Mouse (Mus musculus): Measurements from ENCODE around the gene Abhd2. TPM values are rescaled to one million over a fixed set of nuclear protein-coding genes. Genes with fewer than 3 reads are reported as not detected.

The Abhd2 gene
- polyA plus RNA-seq, 1 experiment from 2014 or later: 9.6 TPM

- Histone ChIP-seq H3K4me3 (no peak overlapping the region), H3K9ac (no peak overlapping the region), H3K27me3 (no peaks in the 10 kb centered on the region), H3K4me1 (peaks cover 57% of the 10 kb centered on the region), H3K9me3 (no peaks in the 10 kb centered on the region), H3K27ac (no peak overlapping the region), H3K36me3 (no peaks in the 10 kb centered on the region), H3K4me2 (no peak overlapping the region)
- no peak for ATAC-seq (ENCODE audit: insufficient number of reproducible peaks, low FRiP score, low TSS enrichment, low read depth)
- 62% methylated on average over 8 of the region's 8 CpGs for WGBS
These were observed 42.1 kb downstream of the Abhd2 start for GRCm38 (mm10) chr7:79315149-79315548.

GRCm38 (mm10) chr7:79316069-79316695 lies 43.2 kb downstream of the Abhd2 start:
- ATAC-seq (ENCODE audit: insufficient number of reproducible peaks, low FRiP score, low TSS enrichment, low read depth): no peak
- 0 out of 2 replicates have a peak overlapping the region, but pooled peaks have one; percentile 43 for H3K27ac ChIP-seq
- no peaks in the 10 kb centered on the region for H3K27me3 ChIP-seq
- H3K9me3 ChIP-seq: no peaks in the 10 kb centered on the region
- no peak overlapping the region for H3K4me3 ChIP-seq
- H3K4me1 ChIP-seq: peaks cover 57% of the 10 kb centered on the region
- 21% methylated on average over 10 of the region's 10 CpGs for WGBS
- no peak overlapping the region for H3K9ac ChIP-seq
- no peaks in the 10 kb centered on the region for H3K36me3 ChIP-seq
- H3K4me2 ChIP-seq: no peak overlapping the region

- no peaks in the 10 kb centered on the region for H3K27me3 ChIP-seq
- 65% methylated on average over 7 of the region's 7 CpGs for WGBS
- H3K4me1 ChIP-seq: peaks cover 49% of the 10 kb centered on the region
- no peaks in the 10 kb centered on the region for H3K36me3 ChIP-seq
- no peak for ATAC-seq (ENCODE audit: insufficient number of reproducible peaks, low FRiP score, low TSS enrichment, low read depth)
- no peak overlapping the region for H3K9ac ChIP-seq
- no peak overlapping the region for H3K4me3 ChIP-seq
- H3K9me3 ChIP-seq: no peaks in the 10 kb centered on the region
- H3K27ac ChIP-seq: peak overlapping the region; percentile 65
- H3K4me2 ChIP-seq: no peak overlapping the region
These were observed 44.6 kb downstream of the Abhd2 start for GRCm38 (mm10) chr7:79317576-79317975.

GRCm38 (mm10) chr7:79318110-79318801 lies 45.3 kb downstream of the Abhd2 start:
- Histone ChIP-seq H3K36me3 (no peaks in the 10 kb centered on the region), H3K9ac (no peak overlapping the region), H3K4me1 (peaks cover 42% of the 10 kb centered on the region), H3K4me3 (no peak overlapping the region), H3K27ac (peak overlapping the region; percentile 65), H3K9me3 (no peaks in the 10 kb centered on the region), H3K27me3 (no peaks in the 10 kb centered on the region), H3K4me2 (no peak overlapping the region)
- WGBS: 23% methylated on average over 13 of the region's 13 CpGs
- ATAC-seq (ENCODE audit: insufficient number of reproducible peaks, low FRiP score, low TSS enrichment, low read depth): peak; percentile 50; the same call in 1 of the 2 replicates

- Histone ChIP-seq H3K36me3 (peaks cover 38% of the 10 kb centered on the region), H3K9ac (no peak overlapping the region; the same call in 1 of the 2 replicates), H3K4me3 (no peak overlapping the region), H3K27me3 (no peaks in the 10 kb centered on the region), H3K9me3 (no peaks in the 10 kb centered on the region), H3K27ac (no peak overlapping the region), H3K4me2 (no peak overlapping the region), H3K4me1 (no peaks in the 10 kb centered on the region)
- 66% methylated on average over 8 of the region's 8 CpGs for WGBS
- no peak for ATAC-seq (ENCODE audit: insufficient number of reproducible peaks, low FRiP score, low TSS enrichment, low read depth)
These were observed 50.9 kb downstream of the Abhd2 start for GRCm38 (mm10) chr7:79323855-79324254.

GRCm38 (mm10) chr7:79328769-79329168 lies 55.8 kb downstream of the Abhd2 start:
- Histone ChIP-seq H3K9ac (no peak overlapping the region), H3K4me3 (no peak overlapping the region), H3K36me3 (peaks cover 38% of the 10 kb centered on the region), H3K9me3 (no peaks in the 10 kb centered on the region), H3K4me2 (no peak overlapping the region), H3K4me1 (no peaks in the 10 kb centered on the region), H3K27me3 (no peaks in the 10 kb centered on the region), H3K27ac (no peak overlapping the region)
- ATAC-seq (ENCODE audit: insufficient number of reproducible peaks, low FRiP score, low TSS enrichment, low read depth): no peak
- WGBS: 79% methylated on average over 5 of the region's 5 CpGs

GRCm38 (mm10) chr7:79331197-79331596 lies 58.2 kb downstream of the Abhd2 start:
- Histone ChIP-seq H3K9me3 (no peaks in the 10 kb centered on the region), H3K4me1 (no peaks in the 10 kb centered on the region), H3K36me3 (peaks cover 27% of the 10 kb centered on the region), H3K27me3 (no peaks in the 10 kb centered on the region), H3K4me2 (no peak overlapping the region), H3K27ac (no peak overlapping the region), H3K4me3 (no peak overlapping the region), H3K9ac (no peak overlapping the region)
- WGBS: 80% methylated on average over 10 of the region's 10 CpGs
- ATAC-seq (ENCODE audit: insufficient number of reproducible peaks, low FRiP score, low TSS enrichment, low read depth): no peak

GRCm38 (mm10) chr7:79333419-79333818 lies 60.4 kb downstream of the Abhd2 start:
- 72% methylated on average over 3 of the region's 3 CpGs for whole genome bisulfite sequencing
- no peak overlapping the region for H3K27ac ChIP-seq
- H3K4me1 ChIP-seq: no peaks in the 10 kb centered on the region
- H3K27me3 ChIP-seq: no peaks in the 10 kb centered on the region
- no peak for ATAC-seq (ENCODE audit: insufficient number of reproducible peaks, low FRiP score, low TSS enrichment, low read depth)
- no peak overlapping the region for H3K9ac ChIP-seq
- H3K9me3 ChIP-seq: no peaks in the 10 kb centered on the region
- no peak overlapping the region for H3K4me2 ChIP-seq
- H3K4me3 ChIP-seq: no peak overlapping the region
- H3K36me3 ChIP-seq: peaks cover 19% of the 10 kb centered on the region

- no peaks in the 10 kb centered on the region for H3K27me3 ChIP-seq
- H3K4me1 ChIP-seq: no peaks in the 10 kb centered on the region
- H3K9me3 ChIP-seq: no peaks in the 10 kb centered on the region
- no peak overlapping the region for H3K4me3 ChIP-seq
- no peak overlapping the region for H3K4me2 ChIP-seq
- H3K36me3 ChIP-seq: peaks cover 14% of the 10 kb centered on the region
- no peak overlapping the region for H3K9ac ChIP-seq
- ATAC-seq (ENCODE audit: insufficient number of reproducible peaks, low FRiP score, low TSS enrichment, low read depth): no peak
- 90% methylated on average over 8 of the region's 8 CpGs for WGBS
- H3K27ac ChIP-seq: no peak overlapping the region
These were observed 63.4 kb downstream of the Abhd2 start for GRCm38 (mm10) chr7:79336362-79336910.

GRCm38 (mm10) chr7:79345902-79346301 lies 72.9 kb downstream of the Abhd2 start:
- H3K27me3 ChIP-seq: no peaks in the 10 kb centered on the region

GRCm38 (mm10) chr7:79346555-79347075 lies 73.6 kb downstream of the Abhd2 start:
- H3K9me3 ChIP-seq: no peaks in the 10 kb centered on the region
- no peak overlapping the region for H3K4me2 ChIP-seq
- H3K27me3 ChIP-seq: no peaks in the 10 kb centered on the region
- H3K4me3 ChIP-seq: no peak overlapping the region
- 69% methylated on average over 8 of the region's 8 CpGs for WGBS
- no peak overlapping the region for H3K27ac ChIP-seq
- ATAC-seq (ENCODE audit: insufficient number of reproducible peaks, low FRiP score, low TSS enrichment, low read depth): no peak
- no peak overlapping the region for H3K9ac ChIP-seq
- no peaks in the 10 kb centered on the region for H3K4me1 ChIP-seq
- H3K36me3 ChIP-seq: peaks cover 26% of the 10 kb centered on the region; the same call in 1 of the 2 replicates

More at GRCm38 (mm10) chr7:79345902-79346301, 72.9 kb downstream of the Abhd2 start:
- H3K4me1 ChIP-seq: no peaks in the 10 kb centered on the region
- H3K27ac ChIP-seq: no peak overlapping the region; the same call in 1 of the 2 replicates
- H3K9me3 ChIP-seq: no peaks in the 10 kb centered on the region
- no peak overlapping the region for H3K4me2 ChIP-seq
- H3K36me3 ChIP-seq: peaks cover 20% of the 10 kb centered on the region; the same call in 1 of the 2 replicates
- H3K4me3 ChIP-seq: no peak overlapping the region
- H3K9ac ChIP-seq: no peak overlapping the region
- WGBS: 52% methylated on average over 4 of the region's 4 CpGs
- no peak for ATAC-seq (ENCODE audit: insufficient number of reproducible peaks, low FRiP score, low TSS enrichment, low read depth)

All from limb, embryonic 15.5 days (tissue).